Comparison of ENCODE assay signal across 16 mouse cellular contexts in the genomic region with DNA sequence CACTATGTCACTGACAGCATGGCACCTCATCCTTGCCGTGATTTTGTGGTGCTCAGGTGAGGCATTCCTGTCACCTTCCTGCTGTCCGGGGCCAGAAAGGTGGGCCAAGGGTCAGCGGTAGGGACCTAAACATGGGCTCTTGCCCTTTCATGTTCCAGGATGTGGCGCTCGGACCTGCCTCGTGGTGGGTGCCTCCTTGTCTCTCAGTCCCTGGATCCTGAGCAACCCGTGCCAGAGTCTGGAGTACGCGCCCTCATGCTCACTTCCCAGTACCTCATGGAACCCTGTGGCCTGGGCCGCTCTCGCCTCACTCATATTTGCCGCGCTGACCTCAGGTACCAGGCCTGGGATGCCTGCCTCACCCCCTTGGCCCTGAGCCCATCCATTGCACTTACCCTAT.
"Had no signal": no experiment of that assay in that cellular context is flagged by ENCODE, and none has a peak within 500 bp of the region (broad histone marks: within the 10 kb centered on the region; RNA-seq: fewer than 3 reads in every experiment).

No protein-coding gene starts in this region.

- DNase-seq: retina, postnatal 1 day; right cerebral cortex, adult 18-20 months; right cerebral cortex, postnatal 14 days; right cerebral cortex, postnatal 25 days; right cerebral cortex, postnatal 4 days; spleen, adult 18-20 months; thymus, adult 18-20 months; thymus, adult 2 months; thymus, postnatal 14 days; thymus, postnatal 25 days; thymus, postnatal 36 days; thymus, postnatal 4 days had no signal

- H3K27ac ChIP-seq: neural tube, embryonic 13.5 days; neural tube, embryonic 15.5 days; stomach, embryonic 15.5 days; stomach, postnatal 0 days had no signal

- H3K4me1 ChIP-seq: neural tube, embryonic 13.5 days; neural tube, embryonic 15.5 days; stomach, embryonic 15.5 days had no signal

- H3K36me3 ChIP-seq: neural tube, embryonic 13.5 days; neural tube, embryonic 15.5 days; stomach, embryonic 15.5 days had no signal

- H3K27me3 ChIP-seq: stomach, embryonic 15.5 days had no signal

- H3K9me3 ChIP-seq: neural tube, embryonic 13.5 days; neural tube, embryonic 15.5 days; stomach, embryonic 15.5 days had no signal

- H3K4me3 ChIP-seq: neural tube, embryonic 13.5 days; neural tube, embryonic 15.5 days; stomach, embryonic 15.5 days had no signal

- H3K4me2 ChIP-seq: neural tube, embryonic 13.5 days; neural tube, embryonic 15.5 days; stomach, embryonic 15.5 days had no signal

- H3K9ac ChIP-seq: neural tube, embryonic 13.5 days; neural tube, embryonic 15.5 days; stomach, embryonic 15.5 days had no signal
